Mouse (Mus musculus): ENCODE measurements at regions not wholly inside any gene's neighbourhood (a gene's known extent, or its start where the extent isn't known, plus 50 kb on each side); places are given as distances from the start of the nearest gene placed in this dataset.

- no peak for DNase-seq (ENCODE audit: low read depth, low spot score)
Observed at GRCm38 (mm10) chr16:25087741-25088648, 198.6 kb upstream of the Tprg start.

GRCm38 (mm10) chr16:25088649-25089019, 198.0 kb upstream of the Tprg start:
- no peak for DNase-seq (ENCODE audit: low read depth, low spot score)

GRCm38 (mm10) chr16:25104165-25104564, 182.5 kb upstream of the Tprg start:
- no peak for DNase-seq (ENCODE audit: low read depth, low spot score)

- DNase-seq (ENCODE audit: low read depth, low spot score) = no peak
Observed at GRCm38 (mm10) chr16:25104603-25105002, 182.0 kb upstream of the Tprg start.

- no peak for DNase-seq (ENCODE audit: low read depth, low spot score)
Observed at GRCm38 (mm10) chr16:25140164-25140563, 146.5 kb upstream of the Tprg start.

- DNase-seq (ENCODE audit: low read depth, low spot score) = no peak
Observed at GRCm38 (mm10) chr16:25147486-25147885, 139.1 kb upstream of the Tprg start.

GRCm38 (mm10) chr16:25149186-25149585, 137.4 kb upstream of the Tprg start:
- DNase-seq (ENCODE audit: low read depth, low spot score) = no peak

GRCm38 (mm10) chr16:25176870-25177269, 109.7 kb upstream of the Tprg start:
- no peak for DNase-seq (ENCODE audit: low read depth, low spot score)

GRCm38 (mm10) chr16:25178055-25178454, 108.6 kb upstream of the Tprg start:
- no peak for DNase-seq (ENCODE audit: low read depth, low spot score)

GRCm38 (mm10) chr16:25181939-25182338, 104.7 kb upstream of the Tprg start:
- no peak for DNase-seq (ENCODE audit: low read depth, low spot score)

GRCm38 (mm10) chr16:25197079-25197478, 89.5 kb upstream of the Tprg start:
- DNase-seq (ENCODE audit: low read depth, low spot score) = no peak

- DNase-seq (ENCODE audit: low read depth, low spot score) = no peak
Observed at GRCm38 (mm10) chr16:25198844-25199243, 87.8 kb upstream of the Tprg start.

- DNase-seq (ENCODE audit: low read depth, low spot score) = no peak
Observed at GRCm38 (mm10) chr16:25199984-25200383, 86.6 kb upstream of the Tprg start.

GRCm38 (mm10) chr16:25201094-25201770, 85.4 kb upstream of the Tprg start:
- no peak for DNase-seq (ENCODE audit: low read depth, low spot score)

- no peak for DNase-seq (ENCODE audit: low read depth, low spot score)
Observed at GRCm38 (mm10) chr16:25213250-25213649, 73.4 kb upstream of the Tprg start.

- DNase-seq (ENCODE audit: low read depth, low spot score) = no peak
Observed at GRCm38 (mm10) chr16:25220552-25220951, 66.1 kb upstream of the Tprg start.

GRCm38 (mm10) chr16:25224801-25225200, 61.8 kb upstream of the Tprg start:
- no peak for DNase-seq (ENCODE audit: low read depth, low spot score)

Data from retina, adult 2 months (tissue).